Mouse (Mus musculus): Measurements from ENCODE around the gene Thbs2. TPM values are rescaled to one million over a fixed set of nuclear protein-coding genes. Genes with fewer than 3 reads are reported as not detected.

Thbs2 gene
- polyA plus RNA-seq, 1 experiment = 4.4 TPM

DNA sequence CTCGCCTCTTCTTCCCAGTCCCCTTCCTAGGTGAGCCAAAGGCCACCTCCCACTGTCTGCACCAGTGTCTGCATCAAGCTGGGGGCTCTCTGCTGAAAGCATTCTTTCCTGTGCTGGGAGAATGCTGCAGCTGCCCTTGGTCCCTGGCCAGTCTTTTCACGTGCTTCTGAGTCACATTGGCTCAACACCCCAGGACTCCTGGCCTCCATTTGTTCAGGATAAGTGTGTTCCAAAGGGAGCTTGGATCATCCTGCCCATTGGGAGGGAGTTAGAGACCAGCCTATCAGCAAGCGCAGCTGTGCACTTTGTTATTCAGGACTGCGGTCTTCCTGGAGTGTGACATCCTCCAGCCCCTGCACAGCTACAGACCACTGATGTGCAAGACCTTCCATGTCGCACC, 21.6 kb downstream of the Thbs2 start:
- DNase-seq = peak; percentile 63 to 82
- no peak overlapping the region for H3K4me3 ChIP-seq (replicated peaks; ENCODE audit: insufficient read depth, low read depth, low read length)
- H3K27ac ChIP-seq (ENCODE audit: insufficient read depth, low read length) = no peak overlapping the region
- peaks cover 7% of the 10 kb centered on the region for H3K4me1 ChIP-seq (ENCODE audit: control insufficient read depth, insufficient read depth, low read length)
- TF ChIP-seq CTCF (IDR thresholded peaks at IDR 0.05; ENCODE audit: borderline replicate concordance, insufficient read depth, low read depth, low read length) (no peak), POLR2A (IDR thresholded peaks at IDR 0.05; ENCODE audit: borderline replicate concordance, insufficient read depth, low read length) (no peak)
- 18% methylated on average over 5 of the region's 5 CpGs for WGBS
- H3K27me3 ChIP-seq (ENCODE audit: control insufficient read depth, insufficient read depth, low read length) = no peaks in the 10 kb centered on the region

DNA sequence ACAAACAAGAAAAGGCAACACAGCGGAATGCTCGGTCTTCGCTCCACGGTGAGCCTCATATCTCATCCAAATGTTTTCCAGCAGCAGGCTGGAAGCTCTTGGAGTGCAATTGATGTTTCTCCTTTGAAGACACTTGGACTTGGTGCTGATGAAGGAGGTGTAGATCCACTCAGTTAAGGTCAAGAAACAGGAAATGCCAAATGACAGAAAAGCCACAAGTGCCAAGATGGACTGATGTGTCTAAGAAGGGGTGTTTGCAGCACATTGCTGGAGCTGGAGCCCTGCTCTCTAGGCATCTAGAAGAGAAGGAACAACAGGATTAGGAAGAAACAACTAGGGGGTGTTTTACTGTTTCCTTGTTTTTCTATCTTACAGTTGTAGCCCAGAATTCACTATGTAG, 26.8 kb downstream of the Thbs2 start:
- no peak overlapping the region for H3K4me3 ChIP-seq (replicated peaks; ENCODE audit: insufficient read depth, low read depth, low read length)
- DNase-seq = no peak
- H3K4me1 ChIP-seq (ENCODE audit: control insufficient read depth, insufficient read depth, low read length) = peaks cover 8% of the 10 kb centered on the region
- no peak overlapping the region for H3K27ac ChIP-seq (ENCODE audit: insufficient read depth, low read length)
- 95% methylated on average over 4 of the region's 4 CpGs for WGBS
- no peak for TF ChIP-seq CTCF (IDR thresholded peaks at IDR 0.05; ENCODE audit: borderline replicate concordance, insufficient read depth, low read depth, low read length)
- H3K27me3 ChIP-seq (ENCODE audit: control insufficient read depth, insufficient read depth, low read length) = no peaks in the 10 kb centered on the region

DNA sequence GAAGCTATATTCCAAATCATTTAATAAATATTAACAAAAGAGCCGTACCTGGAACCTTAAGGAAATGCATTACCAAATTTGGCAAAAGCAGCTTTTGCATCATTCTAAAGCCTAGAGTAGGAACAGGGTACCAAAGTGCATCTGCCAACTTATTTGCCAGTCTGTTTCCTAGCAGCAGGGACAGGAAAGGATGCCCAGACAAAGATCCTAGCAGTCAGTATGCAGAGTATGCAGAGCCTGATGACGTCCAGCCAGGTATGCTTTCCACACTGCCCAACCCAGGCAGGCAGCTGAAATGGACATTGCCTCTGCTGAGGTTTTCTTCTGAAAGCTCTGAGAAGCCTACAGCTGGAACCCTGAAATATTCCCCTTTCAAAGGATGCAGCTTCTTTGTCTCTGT, 27.6 kb downstream of the Thbs2 start:
- WGBS = 24% methylated on average over 2 of the region's 2 CpGs
- DNase-seq = peak in 1 of 2 experiments; percentile 13

DNA sequence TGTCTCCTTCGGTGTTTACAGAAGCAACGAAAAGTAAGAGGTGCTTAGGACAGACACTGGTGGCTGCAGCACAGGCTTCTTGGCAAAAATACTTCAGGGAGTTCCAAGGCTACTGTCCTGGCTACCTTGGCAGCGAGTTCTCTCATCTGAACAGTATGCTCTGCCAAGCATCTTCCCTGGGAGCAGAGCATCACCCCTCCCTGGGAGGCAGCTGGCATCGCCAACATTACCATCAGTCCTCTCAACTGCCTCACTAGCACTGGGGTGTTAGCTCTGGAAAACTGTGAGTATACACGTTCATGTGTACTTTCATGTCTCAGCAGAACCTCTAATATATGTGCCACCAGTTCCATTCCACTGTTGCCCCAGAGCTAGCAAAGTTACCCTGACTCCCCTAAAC, 30.7 kb downstream of the Thbs2 start:
- WGBS = 13% methylated on average over 5 of the region's 5 CpGs
- H3K4me1 ChIP-seq (ENCODE audit: control insufficient read depth, insufficient read depth, low read length) = 0 out of 2 replicates have a peak, but pooled peaks cover 6% of the 10 kb centered on the region
- DNase-seq = peak; percentile 17 to 49
- no peak overlapping the region for H3K27ac ChIP-seq (ENCODE audit: insufficient read depth, low read length)
- no peaks in the 10 kb centered on the region for H3K27me3 ChIP-seq (ENCODE audit: control insufficient read depth, insufficient read depth, low read length)
- TF ChIP-seq CTCF (IDR thresholded peaks at IDR 0.05; ENCODE audit: borderline replicate concordance, insufficient read depth, low read depth, low read length) = no peak
- TF ChIP-seq POLR2A (IDR thresholded peaks at IDR 0.05; ENCODE audit: borderline replicate concordance, insufficient read depth, low read length) = no peak
- H3K4me3 ChIP-seq (replicated peaks; ENCODE audit: insufficient read depth, low read depth, low read length) = no peak overlapping the region

More for the DNA sequence above, 27.6 kb downstream of the Thbs2 start:
- Histone ChIP-seq H3K27me3 (ENCODE audit: control insufficient read depth, insufficient read depth, low read length) (no peaks in the 10 kb centered on the region), H3K4me3 (replicated peaks; ENCODE audit: insufficient read depth, low read depth, low read length) (no peak overlapping the region), H3K27ac (ENCODE audit: insufficient read depth, low read length) (no peak overlapping the region), H3K4me1 (ENCODE audit: control insufficient read depth, insufficient read depth, low read length) (0 out of 2 replicates have a peak, but pooled peaks cover 6% of the 10 kb centered on the region)
- TF ChIP-seq POLR2A (IDR thresholded peaks at IDR 0.05; ENCODE audit: borderline replicate concordance, insufficient read depth, low read length) (no peak), CTCF (IDR thresholded peaks at IDR 0.05; ENCODE audit: borderline replicate concordance, insufficient read depth, low read depth, low read length) (no peak)

DNA sequence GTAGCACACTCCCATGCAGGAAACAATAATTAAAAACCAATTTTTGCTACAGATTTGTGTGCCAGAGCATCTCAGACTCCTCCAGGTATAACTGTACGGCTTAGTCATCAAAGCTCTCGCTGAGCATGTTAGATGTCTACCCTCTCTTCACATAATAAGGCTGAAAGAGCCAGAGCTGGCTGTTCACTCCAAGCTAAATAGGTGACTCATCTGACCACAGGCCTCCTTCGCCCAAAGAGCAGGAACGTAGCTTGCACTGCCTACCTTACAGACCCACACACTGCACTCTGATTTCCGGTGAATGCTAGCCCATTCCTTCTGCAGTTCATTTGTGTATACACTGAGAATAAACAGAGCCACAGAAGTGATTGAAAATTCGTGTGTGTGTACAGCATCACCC, 31.6 kb downstream of the Thbs2 start:
- no peaks in the 10 kb centered on the region for H3K27me3 ChIP-seq (ENCODE audit: control insufficient read depth, insufficient read depth, low read length)
- no peak overlapping the region for H3K27ac ChIP-seq (ENCODE audit: insufficient read depth, low read length)
- WGBS = 82% methylated on average over 6 of the region's 6 CpGs
- no peak overlapping the region for H3K4me3 ChIP-seq (replicated peaks; ENCODE audit: insufficient read depth, low read depth, low read length)
- 0 out of 2 replicates have a peak, but pooled peaks cover 6% of the 10 kb centered on the region for H3K4me1 ChIP-seq (ENCODE audit: control insufficient read depth, insufficient read depth, low read length)
- TF ChIP-seq CTCF (IDR thresholded peaks at IDR 0.05; ENCODE audit: borderline replicate concordance, insufficient read depth, low read depth, low read length) (no peak), POLR2A (IDR thresholded peaks at IDR 0.05; ENCODE audit: borderline replicate concordance, insufficient read depth, low read length) (no peak)
- DNase-seq = peak in 1 of 2 experiments; percentile 15

DNA sequence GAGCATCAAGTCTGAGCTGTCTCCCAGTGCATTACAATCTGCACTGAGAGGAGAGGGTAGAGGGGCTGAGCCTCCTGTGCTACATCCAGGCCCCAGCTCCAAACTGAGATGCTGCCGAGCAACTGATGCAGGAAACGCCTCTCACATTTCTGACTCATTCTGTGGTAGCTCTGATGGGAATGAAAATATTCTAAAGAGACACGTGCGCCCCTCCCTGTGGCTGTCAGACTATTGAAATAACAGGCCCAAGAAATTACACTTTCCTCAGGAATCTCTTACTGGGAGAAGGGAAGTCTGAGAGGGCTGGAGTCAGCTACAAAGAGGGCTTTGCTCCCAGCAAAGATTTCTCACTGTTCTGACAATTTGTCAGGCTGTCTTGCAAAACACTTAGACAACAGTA, 34.3 kb downstream of the Thbs2 start:
- no peak overlapping the region for H3K4me3 ChIP-seq (replicated peaks; ENCODE audit: insufficient read depth, low read depth, low read length)
- H3K4me1 ChIP-seq (ENCODE audit: control insufficient read depth, insufficient read depth, low read length) = 0 out of 2 replicates have a peak, but pooled peaks cover 6% of the 10 kb centered on the region
- WGBS = 78% methylated on average over 4 of the region's 4 CpGs
- no peaks in the 10 kb centered on the region for H3K27me3 ChIP-seq (ENCODE audit: control insufficient read depth, insufficient read depth, low read length)
- no peak for TF ChIP-seq CTCF (IDR thresholded peaks at IDR 0.05; ENCODE audit: borderline replicate concordance, insufficient read depth, low read depth, low read length)
- no peak for TF ChIP-seq POLR2A (IDR thresholded peaks at IDR 0.05; ENCODE audit: borderline replicate concordance, insufficient read depth, low read length)
- H3K27ac ChIP-seq (ENCODE audit: insufficient read depth, low read length) = no peak overlapping the region
- DNase-seq = no peak

DNA sequence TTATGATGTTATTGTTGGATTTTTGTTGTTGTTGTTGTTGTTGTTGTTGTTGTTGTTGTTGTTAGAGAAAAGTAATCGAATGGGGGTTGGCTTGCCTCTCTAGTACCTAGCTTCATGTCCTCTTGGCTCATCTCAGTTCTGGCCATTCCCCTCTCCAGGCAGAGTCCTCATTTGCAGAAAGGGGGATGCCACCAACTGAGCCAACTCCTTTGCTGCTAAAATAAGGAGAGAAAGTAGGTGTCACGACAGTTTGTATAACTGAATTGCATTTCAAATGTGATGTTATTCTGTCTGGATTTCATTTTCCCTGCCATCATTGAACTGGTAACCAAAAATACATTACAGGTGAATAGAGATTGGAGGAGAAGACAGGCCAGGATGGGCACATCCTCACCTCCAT, 35.9 kb downstream of the Thbs2 start:
- no peaks in the 10 kb centered on the region for H3K27me3 ChIP-seq (ENCODE audit: control insufficient read depth, insufficient read depth, low read length)

DNA sequence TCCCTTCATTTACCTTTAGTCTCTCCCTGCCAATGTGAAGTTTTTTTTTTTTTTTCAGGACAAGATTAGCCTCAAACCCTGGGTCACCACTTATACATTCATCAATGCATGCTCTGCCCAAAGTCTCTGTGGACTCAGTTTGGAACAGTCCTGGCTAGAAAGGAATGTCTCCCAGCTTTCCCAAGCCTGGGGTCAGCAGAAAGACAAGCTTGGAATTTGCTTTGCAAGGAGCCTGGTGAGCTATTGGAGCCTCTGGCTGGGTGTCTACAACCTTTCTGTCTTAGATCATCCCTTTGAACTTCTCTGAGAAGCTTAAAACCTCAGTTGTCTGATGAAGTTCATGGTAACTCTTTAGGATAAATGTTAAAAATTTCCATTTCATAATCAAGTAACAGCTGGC, 36.9 kb downstream of the Thbs2 start:
- DNase-seq = no peak
- no peaks in the 10 kb centered on the region for H3K27me3 ChIP-seq (ENCODE audit: control insufficient read depth, insufficient read depth, low read length)
- no peaks in the 10 kb centered on the region for H3K4me1 ChIP-seq (ENCODE audit: control insufficient read depth, insufficient read depth, low read length)
- TF ChIP-seq CTCF (IDR thresholded peaks at IDR 0.05; ENCODE audit: borderline replicate concordance, insufficient read depth, low read depth, low read length) (no peak), POLR2A (IDR thresholded peaks at IDR 0.05; ENCODE audit: borderline replicate concordance, insufficient read depth, low read length) (no peak)
- no peak overlapping the region for H3K27ac ChIP-seq (ENCODE audit: insufficient read depth, low read length)
- no peak overlapping the region for H3K4me3 ChIP-seq (replicated peaks; ENCODE audit: insufficient read depth, low read depth, low read length)

More for the DNA sequence above, 35.9 kb downstream of the Thbs2 start:
- DNase-seq = no peak
- H3K4me1 ChIP-seq (ENCODE audit: control insufficient read depth, insufficient read depth, low read length) = 0 out of 2 replicates have a peak, but pooled peaks cover 2% of the 10 kb centered on the region
- no peak overlapping the region for H3K27ac ChIP-seq (ENCODE audit: insufficient read depth, low read length)
- no peak overlapping the region for H3K4me3 ChIP-seq (replicated peaks; ENCODE audit: insufficient read depth, low read depth, low read length)
- WGBS = 80% methylated on average over 2 of the region's 2 CpGs
- TF ChIP-seq POLR2A (IDR thresholded peaks at IDR 0.05; ENCODE audit: borderline replicate concordance, insufficient read depth, low read length) = no peak
- no peak for TF ChIP-seq CTCF (IDR thresholded peaks at IDR 0.05; ENCODE audit: borderline replicate concordance, insufficient read depth, low read depth, low read length)

All from cerebellum, adult 2 months (tissue).